Mouse (Mus musculus) bone marrow macrophage, adult 2 months (primary cell): ENCODE measurements at regions not wholly inside any gene's neighbourhood (a gene's known extent, or its start where the extent isn't known, plus 50 kb on each side); places are given as distances from the start of the nearest gene placed in this dataset.

Experiments used
- H3K27ac ChIP-seq: 2 replicates; pipeline ENCODE4 v1.5.1; 2012; ENCODE audit warnings: low read depth, low read length; ENCODE audit not compliant: insufficient read depth
- H3K4me1 ChIP-seq: 2 replicates; pipeline ENCODE4 v1.6.1; 2012; ENCODE audit warnings: low read length; ENCODE audit not compliant: control insufficient read depth, insufficient read depth
- H3K4me3 ChIP-seq: 2 replicates; pipeline ENCODE4 v1.5.1; 2012; ENCODE audit warnings: mild to moderate bottlenecking, low read length, moderate library complexity; ENCODE audit not compliant: insufficient read depth
- CTCF ChIP-seq: IDR thresholded peaks from 2 replicates; pipeline ENCODE4 v1.5.1; 2012; ENCODE audit warnings: low read depth, mild to moderate bottlenecking, low read length, moderate library complexity
- POLR2A ChIP-seq: IDR thresholded peaks from 2 replicates; pipeline ENCODE4 v1.6.1; 2012; ENCODE audit warnings: mild to moderate bottlenecking, low read depth, low read length, borderline replicate concordance

DNA sequence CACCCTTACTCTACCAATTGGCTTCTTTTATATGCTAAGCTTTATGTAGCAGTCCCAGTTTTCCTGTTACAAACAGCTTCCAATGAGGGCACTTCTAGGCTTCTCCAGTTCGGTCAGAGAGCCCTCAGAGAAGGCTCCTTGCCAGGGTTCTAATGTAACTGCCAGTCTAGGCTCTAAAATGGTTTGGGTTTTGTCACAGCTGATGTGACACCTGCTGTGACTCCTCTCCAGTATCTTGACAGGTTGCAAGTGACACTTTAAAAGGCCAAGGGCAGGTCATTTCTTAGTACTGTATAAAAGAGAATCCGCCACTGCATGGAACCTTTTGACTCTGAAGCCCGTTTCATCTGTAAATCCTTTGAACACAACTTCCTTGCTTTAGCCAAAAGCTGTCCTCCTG is 54.0 kb upstream of the Nedd9 start:
- TF ChIP-seq POLR2A: no peak
- TF ChIP-seq CTCF: no peak
- Histone ChIP-seq H3K4me1 (no peaks in the 10 kb centered on the region), H3K27ac (no peak overlapping the region), H3K4me3 (no peak overlapping the region)

GRCm38 (mm10) chr13:41546063-41546462 is 58.9 kb upstream of the Nedd9 start:
- Histone ChIP-seq H3K4me3 (no peak overlapping the region), H3K4me1 (peaks cover 5% of the 10 kb centered on the region), H3K27ac (no peak overlapping the region)
- TF ChIP-seq POLR2A (no peak), CTCF (no peak)

- no peak overlapping the region for H3K4me3 ChIP-seq
- TF ChIP-seq CTCF (no peak), POLR2A (no peak)
- H3K4me1 ChIP-seq: peaks cover 8% of the 10 kb centered on the region
- H3K27ac ChIP-seq: no peak overlapping the region
These were observed 59.2 kb upstream of the Tmem170b start for GRCm38 (mm10) chr13:41546531-41546930.

DNA sequence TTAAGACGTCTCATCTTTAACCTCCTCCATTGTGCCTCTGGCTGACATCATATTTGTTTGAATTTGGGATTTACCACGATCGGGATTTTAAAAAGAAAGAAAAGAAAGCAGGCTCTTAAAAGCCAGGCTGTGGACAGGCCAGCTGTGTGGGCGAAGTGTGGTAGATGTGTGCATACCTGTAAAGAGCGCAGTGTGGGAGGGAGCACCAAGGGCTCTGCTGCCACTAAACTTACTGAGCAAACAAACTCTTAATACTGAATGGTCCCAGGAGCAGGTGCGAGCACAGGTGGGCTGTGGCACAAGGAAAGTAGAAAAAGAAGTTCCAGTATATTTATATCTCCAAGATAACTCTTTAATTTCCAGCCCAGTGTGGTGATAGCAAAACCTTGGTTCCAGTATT is 56.4 kb upstream of the Tmem170b start:
- Histone ChIP-seq H3K4me3 (no peak overlapping the region), H3K27ac (no peak overlapping the region), H3K4me1 (peaks cover 24% of the 10 kb centered on the region)
- TF ChIP-seq POLR2A: no peak
- TF ChIP-seq CTCF: no peak

- no peak overlapping the region for H3K4me3 ChIP-seq
- no peak overlapping the region for H3K27ac ChIP-seq
- peaks cover 24% of the 10 kb centered on the region for H3K4me1 ChIP-seq
- TF ChIP-seq POLR2A (no peak), CTCF (no peak)
These were observed 55.3 kb upstream of the Tmem170b start for GRCm38 (mm10) chr13:41550246-41550900.

- H3K27ac ChIP-seq: peak overlapping the region; percentile 42
- H3K4me3 ChIP-seq: no peak overlapping the region
- TF ChIP-seq CTCF (no peak), POLR2A (no peak)
These were observed 53.9 kb upstream of the Tmem170b start for GRCm38 (mm10) chr13:41551711-41552349.

DNA sequence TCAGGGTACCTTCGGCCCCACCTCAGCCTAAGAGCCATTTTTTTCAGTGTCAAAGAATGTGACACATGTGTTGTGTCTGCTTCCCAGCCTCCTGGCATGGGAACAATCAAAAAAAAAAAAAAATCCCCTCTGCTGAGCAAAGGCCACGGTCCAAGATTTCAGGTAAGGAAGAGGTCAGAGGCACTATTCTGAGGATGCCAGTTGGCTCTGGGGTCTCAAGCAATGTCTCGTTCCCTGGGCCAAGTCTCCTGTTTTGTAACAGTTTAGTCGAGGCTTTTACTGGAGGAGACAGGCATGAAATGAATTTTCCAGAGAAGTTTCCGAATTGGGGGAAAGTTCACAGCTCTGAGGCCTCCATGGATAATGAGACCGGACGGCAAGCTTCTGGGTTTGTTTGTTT is 51.3 kb upstream of the Tmem170b start:
- H3K4me1 ChIP-seq: peaks cover 24% of the 10 kb centered on the region
- no peak for TF ChIP-seq CTCF
- no peak for TF ChIP-seq POLR2A
- no peak overlapping the region for H3K27ac ChIP-seq
- H3K4me3 ChIP-seq: no peak overlapping the region

More at GRCm38 (mm10) chr13:41551711-41552349, 53.9 kb upstream of the Tmem170b start:
- peaks cover 24% of the 10 kb centered on the region for H3K4me1 ChIP-seq
